Mouse (Mus musculus): Measurements from ENCODE around the gene Krtap5-2.
"Not testable (repeated sequence)": the region's sequence is repeated elsewhere in the genome, so short reads cannot be mapped to it uniquely, and the experiment has no call there.

Krtap5-2 gene

GRCm38 (mm10) chr7:142140696-142141095, 35.1 kb downstream of the Krtap5-2 start:
- no peak for DNase-seq (ENCODE audit: low spot score in 2 of 2)

- DNase-seq (ENCODE audit: low spot score in 2 of 2), result not testable (repeated sequence)
These were observed 39.9 kb downstream of the Krtap5-2 start, which contains the start of gene Gm39115 for GRCm38 (mm10) chr7:142135934-142136333. Gene Gm39115, minus strand, starts transcription at chr7:142136034.

- DNase-seq (ENCODE audit: low spot score in 2 of 2), result no peak
These were observed 41.4 kb downstream of the Krtap5-2 start for GRCm38 (mm10) chr7:142134206-142134995.

- DNase-seq (ENCODE audit: low spot score in 2 of 2), result no peak
These were observed 47.0 kb downstream of the Krtap5-2 start for GRCm38 (mm10) chr7:142128843-142129242.
